Mouse (Mus musculus) frontal cortex, postnatal 36 days (tissue): Measurements from ENCODE around the gene Lrrc29.

Experiments used
- DNase-seq, 2 experiments: peaks; one replicate each; pipeline ENCODE4 v3.0.0; 2022; ENCODE audit warnings: low spot score in 2 of 2

The Lrrc29 gene

GRCm38 (mm10) chr8:105265128-105265527 is 61.0 kb downstream of the Lrrc29 start:
- no peak for DNase-seq

DNA sequence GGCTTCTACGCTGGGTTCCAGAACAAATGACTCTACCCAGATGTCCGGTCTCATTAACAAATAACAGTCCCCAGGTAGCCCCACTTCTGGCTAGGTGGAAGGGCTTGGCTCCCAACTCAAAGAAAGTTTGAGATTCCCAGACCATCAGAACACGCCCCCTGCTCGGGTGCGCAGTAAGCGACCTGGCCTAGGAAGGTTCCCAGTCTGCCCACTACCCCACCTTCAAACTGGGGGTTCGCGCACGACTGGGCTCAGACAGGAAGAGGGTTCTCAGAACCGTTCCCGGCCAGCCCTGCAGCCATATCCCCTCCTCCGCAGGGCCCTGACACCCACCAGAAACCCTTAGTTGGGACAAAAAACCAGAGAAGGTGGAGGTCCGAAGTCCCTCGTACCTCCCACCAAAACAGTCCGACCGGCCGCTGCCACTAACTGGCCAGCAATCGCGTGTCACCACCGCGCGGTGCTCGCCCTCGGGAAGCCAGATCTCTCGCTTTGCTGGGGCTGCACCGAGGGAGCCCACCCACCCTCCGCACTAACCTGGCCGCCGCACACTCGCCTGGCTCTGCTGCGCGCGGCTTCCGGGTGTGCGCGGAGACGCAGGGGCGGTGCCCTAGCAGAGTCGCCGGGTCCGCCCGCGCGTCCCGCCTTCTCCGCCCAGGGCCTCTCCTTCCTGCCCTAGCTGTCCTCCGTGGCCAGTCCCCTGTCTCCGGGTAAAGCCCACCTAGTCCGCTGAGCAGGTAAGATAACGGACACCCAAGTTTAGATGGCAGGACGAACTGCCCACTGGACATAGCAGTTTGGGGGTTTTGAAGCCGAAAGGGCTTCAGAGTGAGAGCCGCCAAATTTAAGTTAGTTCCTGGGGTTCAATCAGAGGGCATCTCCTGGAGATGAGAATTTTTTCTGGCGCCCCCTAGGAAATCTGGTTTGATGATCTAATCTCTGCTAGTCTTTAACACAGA is 61.8 kb downstream of the Lrrc29 start, which contains the start of the genes Tradd and Fbxl8:
TSS of gene Tradd (minus strand) at position 586 of the 959 bp plus-strand sequence.
TSS of gene Fbxl8 (plus strand) at position 625 of the 959 bp plus-strand sequence.
- DNase-seq, result no peak

DNA sequence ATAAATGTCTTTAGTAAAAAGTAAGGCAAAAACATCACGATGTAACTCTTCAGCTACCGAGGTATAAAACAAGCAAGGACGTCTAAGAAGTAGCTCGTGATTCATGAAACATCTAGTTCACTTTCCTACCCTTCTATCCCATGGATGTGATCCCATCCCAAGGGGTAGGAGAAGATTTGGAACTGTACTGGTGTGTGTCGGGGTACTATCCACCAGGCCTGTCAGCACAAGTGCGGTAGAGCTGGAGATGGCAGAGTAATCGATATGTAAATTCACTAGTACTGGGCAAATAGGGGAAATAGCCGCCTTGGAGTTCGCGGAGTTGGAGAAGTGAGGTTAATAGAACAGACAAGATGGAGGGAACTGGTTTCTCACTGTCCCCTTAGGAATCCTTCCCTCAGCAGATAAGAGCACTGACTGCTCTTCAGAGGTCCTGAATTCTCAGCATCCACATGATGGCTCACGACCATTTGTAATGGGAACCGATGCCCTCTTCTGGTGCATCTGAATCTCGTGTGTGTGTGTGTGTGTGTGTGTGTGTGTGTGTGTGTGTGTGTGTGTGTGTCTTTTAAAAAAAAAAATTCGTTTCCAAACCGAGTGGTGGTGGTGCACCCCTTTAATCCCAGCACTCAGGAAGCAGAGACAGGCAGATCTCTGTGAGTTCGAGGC is 62.7 kb downstream of the Lrrc29 start:
- DNase-seq, result no peak
